Mouse (Mus musculus) telencephalon, adult 2 months (tissue): ENCODE measurements at regions not wholly inside any gene's neighbourhood (a gene's known extent, or its start where the extent isn't known, plus 50 kb on each side); places are given as distances from the start of the nearest gene placed in this dataset.
A peak's percentile ranks its signal among the peaks of the same experiment; 100 is the strongest.

Source experiments
- DNase-seq: peaks from one replicate; pipeline ENCODE4 v3.0.0-alpha.2; 2011; ENCODE audit warnings: low read depth, low spot score

DNA sequence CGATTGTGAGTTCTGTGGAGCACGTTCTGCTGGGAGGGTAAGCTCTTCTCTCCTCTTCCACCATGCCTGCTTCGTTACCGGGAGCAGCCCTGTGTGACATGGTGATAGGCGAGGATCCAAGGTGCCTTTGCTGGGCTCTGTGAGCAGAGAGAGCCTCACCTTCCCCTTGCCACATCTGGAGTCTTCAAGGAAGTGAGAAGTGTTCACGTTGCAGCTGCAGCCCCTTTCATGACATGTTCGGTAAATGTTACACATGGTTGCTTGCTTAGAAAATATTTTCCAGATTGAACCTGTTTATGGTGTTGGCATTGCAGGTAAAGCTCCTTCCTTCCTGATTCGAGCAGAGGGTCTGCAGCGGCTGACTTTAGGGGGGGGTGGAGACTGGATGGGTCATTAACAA, 244.0 kb downstream of the Ttll7 start:
- no peak for DNase-seq

DNA sequence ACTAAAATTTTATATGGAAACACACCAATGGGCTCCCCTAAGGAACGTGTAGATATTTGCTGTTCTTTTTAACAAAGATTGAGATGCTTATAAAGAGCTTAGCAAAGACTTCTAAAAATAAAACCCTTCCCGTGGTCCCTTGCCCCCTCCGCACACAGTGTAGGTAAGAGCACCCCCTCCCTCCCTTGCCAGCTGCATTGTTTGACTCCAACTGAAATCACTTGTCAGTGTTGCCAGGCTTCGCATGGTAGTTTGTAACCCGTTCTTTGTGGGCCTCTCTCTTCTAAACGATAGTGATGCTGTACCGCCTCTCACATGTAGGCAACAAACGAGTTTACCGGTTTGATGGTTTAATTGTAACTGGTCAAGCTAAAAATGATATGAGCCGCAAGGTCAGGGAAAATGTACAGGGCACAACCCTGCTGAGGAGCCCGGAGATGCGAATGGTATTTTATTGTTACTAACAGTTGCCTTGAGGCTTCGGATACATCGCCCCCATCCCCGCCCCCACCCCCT, 246.0 kb downstream of the Ttll7 start:
- DNase-seq, result no peak

DNA sequence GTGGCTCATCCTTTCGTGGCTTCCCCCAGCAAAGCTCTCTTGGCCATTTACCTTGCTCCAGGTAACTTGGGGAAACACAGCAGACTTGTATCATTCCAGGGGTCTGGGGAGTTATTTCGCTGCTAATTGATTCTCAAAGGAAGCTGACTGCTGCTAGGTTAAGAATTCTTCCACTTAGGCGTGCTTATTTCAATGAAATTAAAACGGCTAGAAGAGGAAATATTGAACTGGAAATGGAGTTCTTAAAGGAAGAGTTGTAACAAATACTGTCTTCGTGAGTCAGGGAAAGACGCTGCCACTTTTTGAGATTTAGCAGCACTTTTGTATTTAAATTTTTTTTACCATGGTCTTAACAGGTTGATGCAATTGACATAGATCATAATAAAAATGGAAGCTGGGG, 246.4 kb downstream of the Ttll7 start:
- no peak for DNase-seq

DNA sequence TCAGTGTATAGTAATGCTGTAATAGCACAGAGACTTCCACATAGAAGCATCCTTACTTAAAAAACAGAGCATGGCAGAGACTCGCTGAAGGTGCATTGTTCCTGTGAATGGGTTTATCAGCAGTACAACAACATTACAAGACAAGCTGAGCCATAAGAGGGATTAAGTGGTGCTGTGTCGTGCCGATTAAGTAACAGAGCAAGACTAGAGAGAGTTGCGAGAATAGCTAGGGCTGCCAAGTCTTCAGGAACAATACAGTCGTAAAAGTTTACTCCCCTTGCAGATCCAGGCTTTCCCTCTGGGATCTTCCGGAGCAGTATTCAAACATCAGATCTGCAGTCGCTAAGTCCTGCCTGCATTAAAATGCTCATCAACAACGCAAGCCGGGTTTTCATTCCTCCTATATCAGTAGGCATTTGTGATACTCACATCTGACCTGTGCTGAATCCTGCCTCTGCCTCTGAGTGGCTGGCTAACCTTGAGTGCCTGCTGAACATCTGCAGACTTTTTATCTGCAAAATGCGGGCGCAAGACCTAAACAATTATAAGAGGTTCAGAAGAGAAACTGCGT, 247.1 kb downstream of the Ttll7 start:
- DNase-seq, result no peak

DNA sequence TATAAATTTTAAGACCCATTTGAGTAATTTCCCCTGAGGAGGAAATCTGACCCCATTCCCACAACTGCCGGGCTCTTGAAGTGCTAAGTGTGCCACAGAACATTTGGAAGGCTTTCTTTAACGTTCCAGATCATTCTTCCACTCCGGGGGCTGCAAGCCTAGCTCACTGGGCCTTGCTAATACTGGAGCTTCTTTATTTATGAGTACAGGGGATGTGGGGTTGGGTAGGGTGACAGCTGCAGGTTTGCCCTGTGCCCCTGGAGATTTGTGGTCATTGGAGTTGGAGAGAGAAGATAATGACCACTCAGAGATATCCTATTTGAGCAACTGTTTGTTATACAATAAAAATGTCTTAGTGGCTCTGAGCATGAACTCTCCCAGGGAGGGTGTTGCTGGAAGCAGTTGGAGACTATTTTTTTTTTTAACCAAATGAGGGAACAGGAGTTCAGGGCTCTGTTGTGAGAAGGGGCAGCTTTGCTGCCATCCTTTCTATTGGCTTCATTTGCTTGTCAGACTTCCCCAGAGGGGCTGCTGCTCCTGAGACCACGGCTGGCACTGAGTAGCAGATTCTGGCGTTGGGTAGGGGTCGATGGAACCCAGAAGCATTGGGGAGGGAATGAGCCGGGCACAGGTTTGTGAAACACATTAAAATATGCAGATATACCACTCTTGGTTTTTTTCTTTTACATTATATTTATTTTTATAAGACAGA, 249.0 kb downstream of the Ttll7 start:
- DNase-seq, result no peak

DNA sequence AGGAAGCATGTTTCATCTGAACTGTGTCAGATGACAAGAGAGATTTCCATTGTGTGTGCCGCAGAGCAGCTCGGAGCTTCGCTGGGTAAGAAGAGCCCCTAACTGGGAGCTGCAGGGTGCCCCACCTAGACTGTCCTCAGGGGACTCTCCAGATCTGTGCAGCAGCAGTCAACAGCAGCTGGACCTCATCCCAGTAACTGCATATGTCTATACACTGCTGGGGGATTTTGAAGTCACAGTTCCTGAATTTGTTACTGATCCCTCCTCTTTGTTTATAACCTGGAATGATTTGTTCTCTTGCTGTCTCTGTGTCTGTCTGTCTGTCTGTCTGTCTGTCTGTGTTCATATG, 249.6 kb downstream of the Ttll7 start:
- DNase-seq, result no peak

DNA sequence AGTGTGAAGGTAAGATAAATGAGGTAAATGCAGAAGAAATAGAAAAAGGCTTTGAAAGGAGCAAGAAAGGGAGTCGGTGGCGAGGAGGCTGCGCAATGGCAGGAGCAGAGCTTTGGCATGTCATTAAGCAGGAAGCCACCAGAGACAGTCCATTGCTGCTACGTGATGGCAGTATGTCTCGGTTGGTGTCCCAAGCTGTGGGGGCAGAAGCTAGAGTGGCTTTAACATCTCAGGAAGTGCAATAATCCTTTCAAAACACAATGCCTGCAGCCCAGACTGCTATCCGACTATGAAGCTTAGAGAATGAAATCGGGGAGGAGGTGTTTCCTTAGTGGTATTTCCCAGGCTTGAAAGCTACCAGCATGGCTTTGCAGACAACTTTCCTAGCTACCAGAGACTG, 251.3 kb downstream of the Ttll7 start:
- no peak for DNase-seq

DNA sequence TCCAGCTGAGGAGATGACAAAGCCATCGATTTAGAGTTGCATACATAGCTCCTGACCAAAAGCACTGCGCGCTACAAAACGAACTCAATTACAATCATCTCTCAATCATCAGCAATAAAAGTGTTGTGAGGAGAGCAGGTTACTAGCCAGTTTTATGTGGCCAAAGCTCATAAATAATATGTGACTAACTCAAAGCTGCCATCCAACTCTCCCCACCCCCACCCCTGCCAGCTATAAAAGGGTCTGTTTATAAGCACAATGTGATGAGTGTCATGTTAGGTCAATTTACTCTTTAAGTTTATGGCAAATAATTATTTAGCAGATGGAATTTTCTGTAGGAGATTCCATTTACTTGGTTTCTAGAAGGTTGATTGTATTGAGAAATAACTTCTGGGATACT, 265.4 kb downstream of the Ttll7 start:
- DNase-seq, result no peak

DNA sequence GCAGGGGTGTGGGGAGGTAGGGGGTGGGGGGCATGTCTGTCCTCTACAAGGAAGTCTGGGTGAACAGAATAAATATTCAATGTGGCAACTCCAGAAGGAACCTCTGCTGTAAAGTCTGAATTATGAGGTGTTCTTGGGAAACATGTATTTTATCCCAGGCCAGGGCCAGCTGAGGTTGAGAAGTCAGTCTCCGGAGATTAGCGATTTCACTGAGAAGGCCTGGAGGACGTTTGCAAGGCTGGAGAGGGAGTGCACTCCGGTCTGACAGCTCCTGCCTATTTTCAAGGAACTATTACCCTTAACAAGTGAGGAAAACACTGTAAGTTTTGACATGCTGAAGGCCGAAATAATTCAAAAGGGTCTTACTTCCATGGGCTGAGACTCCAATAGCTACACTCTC, 265.9 kb downstream of the Ttll7 start:
- DNase-seq, result no peak

DNA sequence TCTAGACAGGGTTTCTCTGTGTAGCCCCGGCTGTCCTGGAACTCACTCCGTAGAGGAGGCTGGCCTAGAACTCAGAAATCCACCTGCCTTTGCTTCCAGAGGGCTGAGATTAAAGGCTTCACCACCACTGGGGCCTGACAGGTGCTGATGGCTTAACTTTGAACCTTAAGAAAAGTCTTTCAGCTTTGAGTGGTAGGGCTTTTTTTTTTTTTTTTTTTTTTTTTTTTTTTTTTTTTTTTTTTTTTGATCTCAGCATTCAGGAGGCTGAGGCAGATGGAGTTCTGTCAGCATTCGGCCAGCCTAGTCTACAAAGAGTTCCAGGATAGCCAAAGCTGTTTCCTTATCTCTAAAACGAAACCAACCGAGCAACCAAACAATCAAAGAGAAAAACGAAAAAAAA, 266.5 kb downstream of the Ttll7 start:
- DNase-seq, result no peak

DNA sequence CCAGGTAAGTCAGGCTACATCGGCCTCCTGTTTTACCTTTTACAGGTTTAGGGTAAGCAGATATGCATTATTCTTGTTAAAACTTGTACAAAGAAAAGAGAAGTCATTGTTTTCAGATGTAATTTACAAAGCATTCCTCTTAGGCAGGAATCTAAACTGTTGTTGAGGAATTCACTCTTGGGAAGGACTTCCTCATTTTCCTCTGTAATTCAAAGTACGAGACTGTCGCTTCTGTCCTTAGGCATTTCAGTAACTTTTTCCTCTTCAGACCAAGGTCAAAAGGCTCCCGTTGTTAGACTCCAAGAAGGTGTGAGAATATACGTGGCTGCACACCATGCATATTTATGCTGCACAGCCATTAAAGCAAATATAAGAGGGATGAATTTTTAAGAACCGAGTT, 269.7 kb downstream of the Ttll7 start:
- DNase-seq, result no peak

DNA sequence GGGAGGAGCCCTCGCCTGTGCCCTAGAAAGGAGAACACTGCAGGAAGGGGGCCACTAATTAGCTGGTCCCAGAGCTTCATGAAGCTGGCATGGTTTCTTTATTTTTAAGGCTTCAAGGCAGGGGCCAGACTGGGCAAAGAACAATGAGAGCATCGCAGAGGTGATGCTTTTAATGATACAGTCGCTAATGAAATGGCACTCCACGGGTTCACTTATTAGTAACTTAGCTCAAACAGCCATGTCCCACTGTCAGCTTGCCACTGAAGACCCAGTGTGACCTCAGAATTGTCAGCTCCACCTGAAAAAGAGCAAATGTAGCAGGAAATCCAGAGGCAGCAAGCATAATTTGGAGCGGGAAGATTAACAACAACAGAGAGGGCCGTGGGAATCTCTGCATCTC, 275.6 kb downstream of the Ttll7 start:
- no peak for DNase-seq

DNA sequence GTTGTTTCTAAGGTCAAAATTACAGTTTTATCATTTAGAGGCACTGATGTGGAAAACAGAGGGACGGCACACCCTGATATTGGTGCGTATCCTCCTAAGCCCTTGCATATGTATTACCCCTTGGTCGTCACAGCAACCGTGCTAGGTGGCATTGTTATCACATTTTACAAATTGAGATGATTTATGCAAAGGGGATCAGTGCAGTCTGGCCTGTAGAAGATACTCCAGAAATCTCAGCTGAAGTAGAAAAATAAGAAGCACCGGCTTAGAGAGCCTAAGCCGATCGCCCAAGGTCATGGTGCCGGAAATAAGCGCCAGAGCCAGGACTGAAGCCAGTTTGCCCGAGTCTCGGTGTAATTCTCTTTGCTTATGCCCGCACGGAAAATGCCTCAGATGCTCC, 280.7 kb downstream of the Ttll7 start:
- DNase-seq, result no peak

DNA sequence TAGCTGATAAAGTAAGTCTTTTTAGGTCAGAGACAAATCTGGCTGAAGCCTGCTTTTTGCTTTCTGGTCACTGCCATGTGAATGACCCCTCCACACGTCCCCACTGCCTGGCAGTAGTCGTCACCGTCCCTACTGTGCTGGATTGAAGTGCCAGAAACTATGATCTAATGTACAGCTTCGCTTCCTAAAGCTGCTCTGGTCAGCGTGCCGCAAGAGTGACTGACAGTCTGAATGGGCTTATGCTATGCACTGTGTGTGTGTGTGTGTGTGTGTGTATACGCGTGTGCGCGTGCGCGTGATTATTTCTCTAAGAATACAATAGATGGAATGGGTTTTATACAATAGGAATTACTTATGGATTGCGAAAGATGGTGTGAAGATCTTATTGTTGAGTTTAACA, 281.2 kb downstream of the Ttll7 start:
- DNase-seq, result no peak

DNA sequence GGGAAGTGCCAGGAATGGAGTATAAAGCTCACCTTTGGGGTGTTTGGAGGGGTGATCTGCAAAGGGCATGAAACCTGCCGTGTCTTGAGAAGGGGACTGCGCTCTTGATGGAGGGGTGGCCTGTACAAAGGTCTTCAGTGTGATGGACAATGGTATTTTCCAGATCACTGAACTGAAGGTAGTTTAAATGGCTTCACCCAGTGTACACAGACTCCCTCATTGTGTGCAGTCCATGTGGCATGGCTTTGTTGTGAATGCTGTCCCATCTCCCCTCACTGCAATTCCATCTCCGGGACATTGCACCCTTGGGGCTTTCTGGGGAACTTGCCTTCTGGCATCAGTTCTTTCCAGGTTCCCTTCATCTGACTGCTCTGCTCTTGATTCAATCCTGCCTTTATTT, 288.2 kb downstream of the Ttll7 start:
- DNase-seq, result no peak

DNA sequence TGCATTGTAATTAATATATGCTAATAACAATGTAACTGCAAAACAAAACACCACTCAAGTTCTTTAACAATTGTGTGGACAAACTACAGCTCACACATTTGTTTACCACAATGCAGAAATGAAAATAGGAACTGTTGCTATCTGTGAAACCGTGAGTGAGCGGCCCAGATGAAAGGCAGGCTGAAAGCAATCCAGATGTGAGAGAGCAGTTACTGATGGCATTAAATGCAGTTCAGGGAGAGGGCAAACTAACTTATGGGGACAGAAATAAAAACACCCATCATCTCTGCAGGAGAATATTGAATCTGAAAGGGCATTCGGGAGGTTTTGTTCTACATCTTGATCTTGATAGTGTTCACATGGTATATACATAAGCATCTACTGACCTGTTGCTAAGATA, 301.3 kb downstream of the Ttll7 start:
- DNase-seq, result no peak

DNA sequence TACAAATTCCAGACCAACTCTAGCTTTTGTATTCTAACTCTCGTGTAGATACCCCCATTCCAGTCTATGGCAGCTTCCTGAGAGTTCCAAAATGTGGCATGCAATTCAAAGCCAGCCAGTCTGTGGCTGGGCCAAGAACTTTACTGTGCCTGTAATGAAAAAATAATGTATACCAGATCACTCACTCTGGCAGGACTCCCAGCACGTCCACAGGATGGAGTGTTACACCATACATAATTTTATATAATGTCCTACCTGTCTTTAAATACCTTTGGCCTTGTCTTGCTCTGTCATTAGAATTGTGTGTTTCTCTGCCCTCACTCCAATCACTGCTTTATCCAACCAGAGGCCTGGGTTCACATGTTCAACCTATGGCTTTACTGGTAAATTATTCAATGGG, 301.8 kb downstream of the Ttll7 start:
- DNase-seq, result no peak

DNA sequence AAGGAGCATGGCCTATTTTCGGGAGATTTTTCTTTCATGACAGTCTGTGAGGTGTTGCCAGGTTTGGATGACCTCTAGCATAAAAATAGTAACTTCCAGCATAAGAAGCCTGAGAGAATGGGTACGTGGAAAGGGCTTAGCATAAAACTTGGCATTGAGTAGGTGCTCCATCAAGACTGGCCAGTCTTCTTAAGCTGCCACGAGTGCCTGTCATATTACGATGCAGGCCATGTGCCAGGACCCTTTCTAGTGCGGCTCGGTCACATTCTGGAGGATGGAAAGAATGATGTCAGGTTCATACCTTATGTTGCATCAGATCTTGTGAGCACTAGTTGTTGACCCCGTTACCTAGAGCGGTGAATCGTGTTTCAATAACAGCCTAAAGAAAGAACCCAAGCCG, 311.0 kb downstream of the Ttll7 start:
- DNase-seq, result no peak

DNA sequence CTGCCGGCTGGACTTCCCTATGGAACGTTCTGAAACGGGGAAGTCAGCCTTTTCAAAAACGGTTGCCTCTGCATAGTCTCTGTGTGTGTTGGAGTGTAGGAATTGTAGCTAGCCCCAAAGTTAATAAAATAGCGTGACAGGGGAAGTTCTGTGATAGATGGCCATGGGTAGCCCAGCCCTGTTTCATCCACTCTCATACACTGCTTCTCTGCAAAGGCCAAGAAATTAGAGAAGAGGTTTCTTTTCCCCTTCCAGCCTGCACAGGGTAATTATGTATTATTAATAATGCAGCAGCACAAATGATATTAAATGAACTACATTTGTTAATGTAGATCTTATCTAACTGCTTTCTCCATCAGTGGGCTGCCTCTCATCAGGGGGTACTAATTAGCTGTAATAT, 311.4 kb downstream of the Ttll7 start:
- no peak for DNase-seq

DNA sequence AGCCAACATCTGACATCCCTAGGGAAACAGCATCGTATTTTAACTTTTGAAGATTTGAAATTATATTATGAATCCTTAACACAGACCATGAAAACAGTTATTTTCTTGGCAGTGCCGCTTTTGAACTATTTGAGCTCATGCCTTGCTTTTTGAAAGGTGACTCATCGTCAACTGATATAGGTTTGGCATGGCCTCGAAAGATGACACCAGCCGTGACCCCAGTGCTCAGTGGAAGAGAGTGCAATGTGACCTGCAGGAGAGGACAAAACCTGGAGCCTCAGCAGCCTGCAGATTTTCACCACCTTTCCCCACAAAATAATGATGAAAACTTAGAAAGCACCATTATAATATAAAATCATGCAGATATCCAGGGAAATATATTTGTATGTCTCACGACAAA, 312.8 kb downstream of the Ttll7 start:
- no peak for DNase-seq

DNA sequence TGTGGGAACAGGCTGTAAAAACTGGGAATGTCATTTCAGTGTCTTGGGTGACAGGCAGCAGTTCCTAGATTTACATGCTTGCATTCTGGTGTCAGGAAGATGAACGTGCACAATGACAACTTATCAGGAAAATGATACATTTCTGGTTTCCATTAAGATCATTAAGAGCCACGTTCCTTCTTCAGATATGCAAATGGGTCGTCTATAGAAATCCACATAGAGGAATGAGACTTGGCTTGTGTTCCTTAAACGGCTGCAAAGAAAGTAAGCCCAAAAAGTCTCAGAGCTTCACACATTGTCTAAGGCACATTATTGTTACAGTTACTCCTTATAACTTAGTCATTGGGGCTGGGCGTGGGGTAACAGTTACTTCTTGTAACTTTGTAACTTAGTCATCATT, 314.4 kb downstream of the Ttll7 start:
- DNase-seq, result no peak

DNA sequence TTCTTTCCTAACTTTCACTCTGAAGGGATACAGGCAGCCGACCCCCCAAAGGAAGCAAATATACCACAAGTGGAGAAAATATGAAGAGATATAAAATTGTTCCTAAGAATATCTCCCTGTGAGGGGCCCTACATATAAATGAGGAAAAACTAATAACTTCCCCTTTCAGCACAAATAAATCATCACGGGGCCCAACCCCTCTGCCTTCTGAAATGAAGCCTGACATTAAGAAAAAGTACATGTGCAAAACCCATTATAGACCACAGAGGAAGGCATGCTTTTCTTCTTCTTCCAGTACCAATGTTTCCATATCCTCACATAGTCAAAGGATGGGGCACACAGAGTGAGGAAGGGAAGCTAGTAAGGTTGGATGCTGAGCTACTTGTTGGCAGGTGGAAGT, 317.0 kb downstream of the Ttll7 start:
- DNase-seq, result no peak

DNA sequence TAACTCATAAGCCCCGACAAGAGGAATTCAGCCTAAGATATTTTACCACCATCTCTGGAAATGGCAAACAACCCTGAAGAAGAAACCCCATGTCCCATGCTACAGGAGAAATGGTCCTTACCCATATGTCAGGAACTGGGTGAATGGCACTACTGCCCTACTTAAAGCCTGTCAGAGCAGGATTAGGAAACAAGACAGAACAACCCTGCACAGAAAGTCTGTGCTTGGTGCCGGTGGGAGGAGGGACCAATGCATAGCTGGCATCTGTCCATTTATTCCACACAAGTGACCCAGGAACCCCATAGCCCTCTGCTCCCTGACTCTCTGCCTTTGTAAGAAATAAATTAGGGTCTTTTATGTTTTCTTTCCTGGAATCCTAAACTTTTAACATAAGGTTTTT, 317.9 kb downstream of the Ttll7 start:
- DNase-seq, result no peak

DNA sequence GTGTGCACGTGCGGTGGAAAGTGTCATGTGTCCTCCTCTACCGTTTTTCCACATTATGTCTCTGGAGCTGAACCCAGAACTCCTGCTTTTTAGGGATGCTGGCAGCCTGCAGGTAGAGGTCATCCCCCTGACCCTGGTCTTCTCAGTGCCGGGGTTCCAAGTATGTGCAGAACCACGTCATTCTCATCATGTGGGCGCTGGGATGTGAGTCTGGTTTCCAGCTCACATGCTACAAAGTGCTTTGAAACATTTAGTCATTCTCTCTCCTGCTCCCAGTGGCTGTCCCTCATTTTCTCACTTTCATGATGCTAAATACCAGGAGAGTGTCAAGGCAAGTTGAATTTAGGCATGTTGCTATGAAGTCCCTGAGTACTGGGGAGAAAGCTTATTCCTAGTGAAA, 326.6 kb downstream of the Ttll7 start:
- peak; percentile 19 for DNase-seq
